Mouse (Mus musculus) myocyte (in vitro differentiated cells): ENCODE results near the gene Prkacb. TPM values are rescaled to one million over a fixed set of nuclear protein-coding genes. Genes with fewer than 3 reads are reported as not detected.

Experiments
- H3K27me3 ChIP-seq: one replicate; pipeline ENCODE4 v1.6.1; 2011; ENCODE audit not compliant: control insufficient read depth, insufficient read depth, insufficient read length
- H3K36me3 ChIP-seq: one replicate; pipeline ENCODE4 v1.6.1; 2011; ENCODE audit not compliant: control insufficient read depth, insufficient read depth
- H3K4me2 ChIP-seq: one replicate; pipeline ENCODE4 v1.6.1; 2011; ENCODE audit warnings: low read depth, control low read depth
- H3K4me3 ChIP-seq: one replicate; pipeline ENCODE4 v1.5.1; 2011; ENCODE audit warnings: mild to moderate bottlenecking, control low read depth, moderate library complexity
- H3K79me2 ChIP-seq: one replicate; pipeline ENCODE4 v1.6.1; 2011; ENCODE audit not compliant: control insufficient read depth, insufficient read depth
- H3ac ChIP-seq: one replicate; pipeline ENCODE4 v1.6.1; 2011; ENCODE audit not compliant: control insufficient read depth, insufficient read length
- CEBPB ChIP-seq: IDR thresholded peaks from 2 replicates; pipeline ENCODE4 v1.6.1; 2011; ENCODE audit warnings: mild to moderate bottlenecking, moderate library complexity; ENCODE audit not compliant: poor library complexity, insufficient read depth, severe bottlenecking
- E2F4 ChIP-seq: IDR thresholded peaks from one replicate; pipeline ENCODE4 v1.6.1; 2011; ENCODE audit warnings: mild to moderate bottlenecking, control low read depth, moderate library complexity; ENCODE audit not compliant: insufficient read depth
- MAX ChIP-seq: IDR thresholded peaks from one replicate; pipeline ENCODE4 v1.6.1; 2011; ENCODE audit warnings: low read depth, mild to moderate bottlenecking, control low read depth
- MYOD1 ChIP-seq, 3 experiments: IDR thresholded peaks; one replicate each; pipeline ENCODE4 v1.6.1; 2011; ENCODE audit warnings: control low read depth in 2 of 3, low read depth in 2 of 3, mild to moderate bottlenecking in 2 of 3, moderate library complexity in 1 of 3; ENCODE audit not compliant: insufficient read length in 2 of 3, control insufficient read depth in 1 of 3
- MYOG ChIP-seq, 3 experiments: IDR thresholded peaks; one replicate each; pipeline ENCODE4 v1.6.1; 2011; ENCODE audit warnings: control low read depth in 2 of 3, low read depth in 2 of 3, mild to moderate bottlenecking in 2 of 3; ENCODE audit not compliant: insufficient read length in 2 of 3, control insufficient read depth in 1 of 3, insufficient read depth in 1 of 3
- POLR2A ChIP-seq: IDR thresholded peaks from one replicate; pipeline ENCODE4 v1.6.1; 2011; ENCODE audit warnings: low read depth, mild to moderate bottlenecking, control low read depth, moderate library complexity; ENCODE audit not compliant: insufficient read length
- POLR2AphosphoS2 ChIP-seq: IDR thresholded peaks from one replicate; pipeline ENCODE4 v1.6.1; 2011; ENCODE audit warnings: low read depth, control low read depth; ENCODE audit not compliant: insufficient read length
- REST ChIP-seq: IDR thresholded peaks from one replicate; pipeline ENCODE4 v1.6.1; 2011; ENCODE audit warnings: mild to moderate bottlenecking, control low read depth, moderate library complexity; ENCODE audit not compliant: insufficient read depth, insufficient read length
- SRF ChIP-seq: IDR thresholded peaks from one replicate; pipeline ENCODE4 v1.6.1; 2011; ENCODE audit warnings: low read depth; ENCODE audit not compliant: control insufficient read depth, insufficient read length
- TCF12 ChIP-seq: IDR thresholded peaks from one replicate; pipeline ENCODE4 v1.6.1; 2011; ENCODE audit warnings: mild to moderate bottlenecking, control low read depth; ENCODE audit not compliant: poor library complexity, insufficient read depth, severe bottlenecking
- TCF3 ChIP-seq: IDR thresholded peaks from one replicate; pipeline ENCODE4 v1.6.1; 2011; ENCODE audit warnings: low read depth, control low read depth; ENCODE audit not compliant: insufficient read length
- USF1 ChIP-seq: IDR thresholded peaks from one replicate; pipeline ENCODE4 v1.6.1; 2011; ENCODE audit warnings: low read depth, mild to moderate bottlenecking, control low read depth, moderate library complexity
- polyA plus RNA-seq: library from polyadenylated mRNA; unstranded; fragments of >200 nt; fragmentation: generic; extraction: Trizol; gene quantifications from one replicate; pipeline ENCODE4 v1.2.1, GENCODE M21; 2012; ENCODE audit warnings: missing spikeins

Gene Prkacb
- polyA plus RNA-seq, 1 experiment: 19.6 TPM

DNA sequence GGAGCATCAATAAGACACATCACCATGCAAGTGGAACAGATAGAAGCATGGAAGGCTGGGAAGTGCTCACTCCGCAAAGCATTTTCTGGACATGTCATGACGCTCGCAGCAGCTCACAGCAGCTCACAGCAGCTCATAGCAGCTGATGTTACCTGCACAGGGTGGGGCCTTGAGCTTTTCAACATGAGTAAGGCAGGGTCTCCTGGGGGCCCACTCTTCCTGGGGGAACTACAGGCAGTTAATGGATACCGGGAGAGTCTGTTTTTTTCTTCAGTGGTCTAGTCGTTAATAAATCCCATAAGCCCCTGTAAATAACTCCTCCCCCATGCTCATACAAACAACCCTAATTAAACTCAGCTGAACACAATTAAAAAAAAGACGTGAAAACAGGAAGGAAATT is 30.7 kb upstream of the Prkacb start:
- Histone ChIP-seq H3K4me3 (no peak overlapping the region), H3K27me3 (no peaks in the 10 kb centered on the region), H3ac (no peak overlapping the region), H3K79me2 (no peaks in the 10 kb centered on the region), H3K4me2 (no peak overlapping the region), H3K36me3 (no peaks in the 10 kb centered on the region)
- TF ChIP-seq POLR2AphosphoS2: no peak
- TF ChIP-seq TCF3: no peak
- TF ChIP-seq REST: no peak

DNA sequence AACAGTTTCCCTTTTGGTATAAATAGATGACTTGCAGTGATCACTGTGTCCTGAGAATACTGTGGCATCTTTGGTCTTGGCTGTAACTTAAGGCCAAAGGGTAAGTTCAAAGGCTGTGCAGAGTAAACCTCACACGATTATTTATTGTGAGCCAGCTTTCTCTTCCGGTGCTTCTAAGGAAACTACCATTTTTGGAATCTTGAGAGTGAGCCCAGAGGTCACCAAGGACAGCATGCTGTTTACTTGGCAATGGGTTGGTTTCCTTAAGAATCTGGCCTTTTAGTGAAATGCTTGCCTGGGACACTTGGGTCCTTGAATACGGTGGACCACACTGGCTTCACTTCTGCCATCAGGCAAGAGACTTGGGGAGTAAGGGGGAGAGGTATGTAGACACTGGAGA is 30.0 kb upstream of the Prkacb start:
- Histone ChIP-seq H3ac (no peak overlapping the region), H3K36me3 (no peaks in the 10 kb centered on the region), H3K4me2 (no peak overlapping the region), H3K4me3 (no peak overlapping the region), H3K27me3 (no peaks in the 10 kb centered on the region), H3K79me2 (no peaks in the 10 kb centered on the region)
- TF ChIP-seq MYOD1 (IDR thresholded peaks at IDR 0.05; ENCODE audit: control insufficient read depth in 1 of 3, insufficient read length in 2 of 3, low read depth in 2 of 3) (no peak), TCF3 (no peak), POLR2AphosphoS2 (no peak), CEBPB (no peak), SRF (no peak), POLR2A (no peak), MAX (no peak), MYOG (IDR thresholded peaks at IDR 0.05; ENCODE audit: control insufficient read depth in 1 of 3, insufficient read depth in 1 of 3, insufficient read length in 2 of 3, low read depth in 2 of 3) (no peak), E2F4 (no peak), USF1 (no peak), REST (no peak), TCF12 (no peak)

DNA sequence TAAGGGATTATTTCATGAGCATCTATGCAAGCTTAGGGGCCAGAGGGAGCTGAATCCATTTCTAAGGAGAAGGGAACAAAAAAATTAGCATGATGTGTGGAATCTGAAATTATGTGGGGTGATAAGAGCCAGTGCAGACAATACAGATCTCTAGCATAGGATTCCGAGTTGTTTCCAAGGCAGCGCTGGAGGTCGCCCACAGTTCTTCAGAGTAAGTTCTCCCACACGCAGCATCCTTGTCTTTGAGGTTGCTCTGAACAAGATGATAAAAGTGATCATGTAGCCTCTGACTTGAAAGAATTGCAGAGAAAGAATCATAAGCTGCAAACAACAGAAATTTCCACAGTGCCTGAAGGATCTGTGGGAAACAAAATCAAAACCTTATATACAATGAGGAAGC is 7.9 kb upstream of the Prkacb start:
- H3K36me3 ChIP-seq: no peaks in the 10 kb centered on the region
- H3K79me2 ChIP-seq: no peaks in the 10 kb centered on the region
- TF ChIP-seq TCF3: no peak
- TF ChIP-seq CEBPB: no peak
- no peak for TF ChIP-seq POLR2A
- no peak for TF ChIP-seq USF1
- no peak for TF ChIP-seq REST
- TF ChIP-seq TCF12: no peak
- no peak for TF ChIP-seq POLR2AphosphoS2
- TF ChIP-seq SRF: no peak
- TF ChIP-seq MYOG (IDR thresholded peaks at IDR 0.05; ENCODE audit: control insufficient read depth in 1 of 3, insufficient read depth in 1 of 3, insufficient read length in 2 of 3, low read depth in 2 of 3): no peak
- no peak overlapping the region for H3K4me2 ChIP-seq
- no peaks in the 10 kb centered on the region for H3K27me3 ChIP-seq
- no peak overlapping the region for H3ac ChIP-seq
- H3K4me3 ChIP-seq: no peak overlapping the region

DNA sequence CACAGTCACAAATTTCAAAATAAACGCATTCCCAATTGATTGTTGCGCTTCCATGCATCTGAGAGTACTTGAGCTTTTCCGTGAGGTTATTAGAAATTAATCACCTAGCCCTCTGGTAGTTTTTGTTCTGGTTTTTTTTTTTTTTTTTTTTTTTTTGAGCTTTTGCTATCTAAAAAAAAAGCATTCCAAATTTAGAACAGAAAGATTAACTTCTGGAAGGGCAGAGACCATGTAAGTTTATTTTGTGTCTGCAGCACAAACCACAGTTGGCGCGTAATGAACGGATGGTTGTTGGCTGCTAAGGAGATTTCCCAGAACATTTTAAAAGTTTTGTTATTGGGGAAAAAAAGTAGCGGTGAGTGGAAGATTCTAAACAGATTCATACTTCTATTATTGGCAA is 834 bp upstream of the Prkacb start:
- Histone ChIP-seq H3K4me2 (peak overlapping the region; percentile 91), H3K4me3 (peak overlapping the region; percentile 81), H3K36me3 (no peaks in the 10 kb centered on the region), H3ac (peak overlapping the region; percentile 68), H3K79me2 (peaks cover 33% of the 10 kb centered on the region), H3K27me3 (no peaks in the 10 kb centered on the region)
- no peak for TF ChIP-seq CEBPB
- TF ChIP-seq E2F4: no peak
- no peak for TF ChIP-seq POLR2AphosphoS2

DNA sequence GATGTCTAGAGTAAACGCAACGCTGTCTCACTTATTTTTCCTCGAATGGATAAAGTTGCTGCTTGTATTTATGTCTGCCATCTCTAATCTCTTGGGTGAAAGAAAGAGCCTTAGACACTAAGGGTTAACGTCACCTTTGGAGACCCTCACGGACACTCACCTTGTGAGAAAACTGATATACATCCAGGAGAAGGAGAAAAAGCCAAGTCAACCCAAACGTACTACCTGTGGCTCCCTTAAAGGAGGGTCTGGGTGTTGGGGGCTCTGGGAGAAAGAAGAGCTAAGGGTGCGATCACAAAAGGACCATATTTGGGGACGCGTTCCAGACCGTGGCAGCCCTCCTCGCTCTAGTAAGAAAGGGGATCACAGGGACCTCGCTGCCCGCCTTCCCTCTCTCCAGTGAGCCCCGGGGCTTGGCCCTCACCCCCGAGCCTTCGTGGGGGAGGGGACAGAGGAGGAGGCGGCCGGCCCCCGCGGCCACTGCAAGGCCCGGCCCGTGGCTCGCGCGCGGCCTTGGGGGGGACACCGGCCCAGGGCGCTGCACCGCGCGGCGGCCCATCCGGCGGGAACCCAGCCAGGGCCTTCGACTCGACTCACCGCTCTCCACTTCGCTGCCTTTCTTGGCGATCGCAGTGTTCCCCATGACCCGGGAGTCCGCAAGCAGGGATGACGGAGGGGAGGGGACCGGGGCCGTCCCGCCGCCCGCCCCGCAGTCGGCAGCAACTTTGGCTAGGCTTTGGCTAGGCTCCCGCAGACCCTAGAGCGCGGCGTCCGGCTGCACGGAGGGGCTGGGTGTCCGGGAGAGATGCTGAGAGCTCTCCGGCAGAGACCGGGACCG is 530 bp downstream of the Prkacb start:
- H3ac ChIP-seq: peak overlapping the region; percentile 68
- TF ChIP-seq POLR2A (no peak), SRF (peak; percentile 64)
- H3K4me3 ChIP-seq: peak overlapping the region; percentile 81

More for the DNA sequence above, 530 bp downstream of the Prkacb start:
- peak overlapping the region; percentile 94 for H3K4me2 ChIP-seq
- no peaks in the 10 kb centered on the region for H3K27me3 ChIP-seq
- no peaks in the 10 kb centered on the region for H3K36me3 ChIP-seq
- H3K79me2 ChIP-seq: peaks cover 41% of the 10 kb centered on the region
